Mouse (Mus musculus): Measurements from ENCODE around the gene Cabp7. TPM values are rescaled to one million over a fixed set of nuclear protein-coding genes. Genes with fewer than 3 reads are reported as not detected.
A peak's percentile ranks its signal among the peaks of the same experiment; 100 is the strongest.

Cabp7 gene
- polyA plus RNA-seq, 1 experiment from 2014 or later = 0.27 TPM

DNA sequence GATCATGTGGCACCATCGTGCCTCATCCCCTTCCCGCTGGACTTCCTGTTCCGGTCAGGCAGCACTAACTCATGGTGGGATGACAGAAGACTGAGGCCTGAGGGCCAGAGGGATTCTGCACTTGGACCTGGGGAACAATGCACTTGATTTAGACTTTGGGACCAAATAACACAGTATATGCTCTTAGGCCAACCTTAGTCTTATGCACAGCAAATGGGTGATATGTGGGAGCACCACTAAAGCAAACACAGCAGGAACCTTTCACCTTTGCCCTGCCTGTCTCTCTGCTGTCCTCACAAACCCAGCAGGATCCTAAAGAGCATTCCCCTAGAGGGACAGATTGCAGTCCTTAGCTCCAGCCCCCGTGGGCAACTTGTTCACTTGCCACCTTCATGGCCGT lies 5.8 kb downstream of the Cabp7 start:
- Histone ChIP-seq H3K4me3 (replicated peaks; ENCODE audit: low read length) (no peak overlapping the region), H3K9me3 (replicated peaks; ENCODE audit: control insufficient read depth, low read length) (no peaks in the 10 kb centered on the region), H3K27me3 (ENCODE audit: control insufficient read depth, insufficient read depth, low read length) (peaks cover 33% of the 10 kb centered on the region), H3K9ac (ENCODE audit: low read length) (no peak overlapping the region), H3K4me1 (ENCODE audit: control insufficient read depth, insufficient read depth, low read length) (peaks cover under 1% of the 10 kb centered on the region; the same call in 1 of the 2 replicates), H3K36me3 (ENCODE audit: control insufficient read depth, insufficient read depth, low read length) (no peaks in the 10 kb centered on the region), H3K27ac (ENCODE audit: low read length) (no peak overlapping the region), H3K4me2 (ENCODE audit: low read depth, low read length) (no peak overlapping the region)
- 56% methylated on average over 5 of the region's 5 CpGs for WGBS
- ATAC-seq (ENCODE audit: insufficient read depth, low FRiP score) = no peak

DNA sequence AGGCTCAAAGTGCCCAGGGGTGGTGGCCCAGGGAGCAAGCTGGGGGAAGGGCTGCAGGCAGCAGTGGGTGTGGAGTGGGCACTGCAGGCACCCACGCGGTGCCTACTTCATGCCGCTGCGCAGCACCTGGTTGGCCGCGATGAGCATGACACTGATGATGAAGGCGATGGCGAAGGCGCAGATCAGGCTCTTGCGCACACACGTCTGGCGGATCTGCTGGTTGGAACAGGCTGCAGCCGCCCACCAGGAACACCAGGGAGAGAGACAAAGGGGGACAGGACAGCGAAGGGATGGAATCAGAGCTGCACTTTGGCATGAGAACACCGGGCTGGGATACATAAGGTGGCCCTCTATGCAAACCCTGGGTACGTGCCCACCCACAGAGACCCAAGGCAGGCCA lies 7.9 kb downstream of the Cabp7 start:
- H3K4me1 ChIP-seq (ENCODE audit: control insufficient read depth, insufficient read depth, low read length) = no peaks in the 10 kb centered on the region
- H3K4me2 ChIP-seq (ENCODE audit: low read depth, low read length) = no peak overlapping the region
- WGBS = 91% methylated on average over 16 of the region's 16 CpGs
- H3K27me3 ChIP-seq (ENCODE audit: control insufficient read depth, insufficient read depth, low read length) = peaks cover 13% of the 10 kb centered on the region
- H3K27ac ChIP-seq (ENCODE audit: low read length) = no peak overlapping the region
- no peak overlapping the region for H3K4me3 ChIP-seq (replicated peaks; ENCODE audit: low read length)
- no peaks in the 10 kb centered on the region for H3K36me3 ChIP-seq (ENCODE audit: control insufficient read depth, insufficient read depth, low read length)
- no peaks in the 10 kb centered on the region for H3K9me3 ChIP-seq (replicated peaks; ENCODE audit: control insufficient read depth, low read length)
- H3K9ac ChIP-seq (ENCODE audit: low read length) = no peak overlapping the region
- ATAC-seq (ENCODE audit: insufficient read depth, low FRiP score) = no peak

DNA sequence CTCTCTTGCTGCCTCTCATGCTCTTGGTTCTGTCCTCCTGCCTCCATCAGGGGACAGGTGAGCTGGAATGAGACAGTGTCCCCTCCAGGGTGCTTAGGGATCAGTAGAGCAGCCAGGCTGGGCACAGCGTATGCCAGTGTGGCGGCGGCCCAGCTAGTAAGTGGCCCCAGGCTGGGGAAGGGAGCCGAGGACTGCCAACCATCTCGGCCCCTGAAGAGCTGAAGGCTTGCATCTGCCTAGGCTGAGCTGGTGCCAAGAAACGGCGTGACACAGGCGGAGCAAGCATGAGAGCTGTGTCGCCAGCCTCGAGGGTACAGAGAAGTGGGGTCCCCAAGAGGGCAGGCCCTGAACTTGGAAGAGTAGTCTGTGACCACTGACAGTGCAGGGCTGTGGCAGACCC lies 8.9 kb downstream of the Cabp7 start:
- no peaks in the 10 kb centered on the region for H3K9me3 ChIP-seq (replicated peaks; ENCODE audit: control insufficient read depth, low read length)
- no peak overlapping the region for H3K27ac ChIP-seq (ENCODE audit: low read length)
- no peak overlapping the region for H3K9ac ChIP-seq (ENCODE audit: low read length)
- no peaks in the 10 kb centered on the region for H3K36me3 ChIP-seq (ENCODE audit: control insufficient read depth, insufficient read depth, low read length)
- no peak for ATAC-seq (ENCODE audit: insufficient read depth, low FRiP score)
- H3K27me3 ChIP-seq (ENCODE audit: control insufficient read depth, insufficient read depth, low read length) = peaks cover 2% of the 10 kb centered on the region; the same call in 1 of the 2 replicates
- no peaks in the 10 kb centered on the region for H3K4me1 ChIP-seq (ENCODE audit: control insufficient read depth, insufficient read depth, low read length)
- 79% methylated on average over 10 of the region's 10 CpGs for WGBS
- no peak overlapping the region for H3K4me3 ChIP-seq (replicated peaks; ENCODE audit: low read length)
- no peak overlapping the region for H3K4me2 ChIP-seq (ENCODE audit: low read depth, low read length)

DNA sequence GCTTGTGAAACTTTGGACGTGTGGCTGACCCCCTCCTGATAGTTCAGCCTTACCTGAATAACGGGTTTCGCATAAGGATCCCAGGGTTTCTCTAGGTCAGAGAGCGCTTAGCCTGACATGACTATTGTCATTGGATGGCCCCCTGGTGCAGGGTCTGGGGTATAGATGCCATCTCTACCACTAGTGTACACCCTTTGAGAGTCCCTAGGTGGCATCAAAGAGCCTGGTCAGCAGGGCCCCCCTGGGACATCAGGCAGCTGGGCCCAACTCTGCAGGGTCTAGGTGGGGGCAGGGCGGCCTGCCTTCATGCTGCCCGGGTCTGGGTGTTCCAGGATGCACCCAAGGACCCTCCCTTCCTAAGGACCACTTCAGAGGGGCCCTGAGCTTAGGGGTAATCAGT lies 10.2 kb downstream of the Cabp7 start:
- ATAC-seq (ENCODE audit: insufficient read depth, low FRiP score) = no peak
- no peak overlapping the region for H3K9ac ChIP-seq (ENCODE audit: low read length)
- 60% methylated on average over 6 of the region's 6 CpGs for WGBS
- H3K27me3 ChIP-seq (ENCODE audit: control insufficient read depth, insufficient read depth, low read length) = no peaks in the 10 kb centered on the region
- no peaks in the 10 kb centered on the region for H3K9me3 ChIP-seq (replicated peaks; ENCODE audit: control insufficient read depth, low read length)
- H3K27ac ChIP-seq (ENCODE audit: low read length) = no peak overlapping the region
- no peak overlapping the region for H3K4me2 ChIP-seq (ENCODE audit: low read depth, low read length)
- H3K4me1 ChIP-seq (ENCODE audit: control insufficient read depth, insufficient read depth, low read length) = no peaks in the 10 kb centered on the region
- no peaks in the 10 kb centered on the region for H3K36me3 ChIP-seq (ENCODE audit: control insufficient read depth, insufficient read depth, low read length)
- H3K4me3 ChIP-seq (replicated peaks; ENCODE audit: low read length) = no peak overlapping the region

DNA sequence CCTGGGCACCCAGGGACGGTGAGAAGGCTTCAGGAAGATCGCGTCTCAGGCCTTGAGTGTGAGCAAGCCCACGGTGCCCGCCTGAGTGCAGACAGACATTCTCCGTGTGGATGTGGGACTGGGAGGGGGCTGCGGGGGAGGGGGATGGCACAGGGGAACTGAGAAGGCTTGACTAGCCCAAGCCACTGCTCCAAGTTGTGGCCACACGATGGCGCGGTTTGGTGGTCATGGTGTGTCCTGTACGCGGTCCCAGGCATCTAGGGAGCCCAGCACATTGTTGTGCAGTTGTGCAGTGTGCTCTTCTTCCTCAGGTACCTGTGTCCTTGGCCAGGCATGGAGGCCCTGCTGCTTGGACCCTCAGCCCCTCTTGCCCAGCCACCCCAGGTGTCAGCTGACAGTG lies 12.4 kb downstream of the Cabp7 start:
- 40% methylated on average over 12 of the region's 12 CpGs for WGBS
- Histone ChIP-seq H3K27ac (ENCODE audit: low read length) (no peak overlapping the region), H3K9ac (ENCODE audit: low read length) (no peak overlapping the region), H3K4me2 (ENCODE audit: low read depth, low read length) (no peak overlapping the region), H3K9me3 (replicated peaks; ENCODE audit: control insufficient read depth, low read length) (no peaks in the 10 kb centered on the region), H3K4me3 (replicated peaks; ENCODE audit: low read length) (no peak overlapping the region), H3K36me3 (ENCODE audit: control insufficient read depth, insufficient read depth, low read length) (no peaks in the 10 kb centered on the region), H3K4me1 (ENCODE audit: control insufficient read depth, insufficient read depth, low read length) (peaks cover 9% of the 10 kb centered on the region; the same call in 1 of the 2 replicates), H3K27me3 (ENCODE audit: control insufficient read depth, insufficient read depth, low read length) (no peaks in the 10 kb centered on the region)
- ATAC-seq (ENCODE audit: insufficient read depth, low FRiP score) = no peak

DNA sequence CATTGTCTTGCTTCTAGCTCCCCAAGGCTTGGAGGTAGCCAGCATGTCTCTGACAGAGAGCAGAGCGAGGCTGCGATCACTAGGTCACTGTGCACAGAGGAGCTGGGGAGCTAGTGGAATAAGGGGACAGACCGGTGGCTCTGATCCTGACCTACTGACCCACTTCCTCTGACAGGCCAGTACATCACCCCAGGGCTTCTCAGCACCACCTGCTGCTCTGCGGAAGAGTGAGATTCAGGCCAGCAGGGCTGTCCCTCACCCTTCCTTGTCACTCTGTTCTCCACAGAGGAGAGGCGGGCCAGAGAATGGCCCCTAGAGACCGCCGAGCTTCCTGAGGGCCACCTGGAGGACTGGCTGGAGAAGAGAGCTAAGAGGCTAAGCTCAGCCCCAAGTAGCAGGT lies 14.8 kb downstream of the Cabp7 start:
- WGBS = 68% methylated on average over 7 of the region's 7 CpGs
- Histone ChIP-seq H3K4me1 (ENCODE audit: control insufficient read depth, insufficient read depth, low read length) (peaks cover 9% of the 10 kb centered on the region; the same call in 1 of the 2 replicates), H3K9me3 (replicated peaks; ENCODE audit: control insufficient read depth, low read length) (no peaks in the 10 kb centered on the region), H3K27me3 (ENCODE audit: control insufficient read depth, insufficient read depth, low read length) (no peaks in the 10 kb centered on the region), H3K9ac (ENCODE audit: low read length) (no peak overlapping the region), H3K4me2 (ENCODE audit: low read depth, low read length) (no peak overlapping the region), H3K4me3 (replicated peaks; ENCODE audit: low read length) (no peak overlapping the region), H3K27ac (ENCODE audit: low read length) (no peak overlapping the region), H3K36me3 (ENCODE audit: control insufficient read depth, insufficient read depth, low read length) (no peaks in the 10 kb centered on the region)
- no peak for ATAC-seq (ENCODE audit: insufficient read depth, low FRiP score)

DNA sequence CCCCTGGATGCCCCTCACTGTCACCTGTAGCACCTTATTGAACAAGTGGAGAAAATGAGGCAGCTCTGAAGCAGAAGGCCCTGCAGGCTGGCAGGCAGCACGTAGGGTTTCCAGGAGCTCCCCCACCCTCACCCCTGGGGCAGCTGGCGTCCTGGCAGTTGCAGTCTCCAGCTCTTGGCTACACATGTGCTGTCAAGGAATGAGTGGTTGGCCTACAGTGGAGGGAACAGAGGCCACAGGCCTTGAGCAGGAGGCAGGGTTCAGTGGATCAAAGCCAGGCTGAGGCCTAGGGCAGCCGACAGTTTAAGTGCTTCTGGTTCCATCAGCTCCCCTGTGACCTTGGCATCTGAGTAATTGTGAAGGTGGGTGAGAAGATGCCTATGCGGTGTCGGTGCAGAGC lies 15.7 kb downstream of the Cabp7 start:
- no peaks in the 10 kb centered on the region for H3K36me3 ChIP-seq (ENCODE audit: control insufficient read depth, insufficient read depth, low read length)
- H3K27ac ChIP-seq (ENCODE audit: low read length) = no peak overlapping the region; the same call in 1 of the 2 replicates
- H3K9ac ChIP-seq (ENCODE audit: low read length) = no peak overlapping the region
- no peak for ATAC-seq (ENCODE audit: insufficient read depth, low FRiP score)
- peaks cover 9% of the 10 kb centered on the region; the same call in 1 of the 2 replicates for H3K4me1 ChIP-seq (ENCODE audit: control insufficient read depth, insufficient read depth, low read length)
- no peak overlapping the region for H3K4me2 ChIP-seq (ENCODE audit: low read depth, low read length)
- no peaks in the 10 kb centered on the region for H3K27me3 ChIP-seq (ENCODE audit: control insufficient read depth, insufficient read depth, low read length)
- H3K9me3 ChIP-seq (replicated peaks; ENCODE audit: control insufficient read depth, low read length) = no peaks in the 10 kb centered on the region
- 69% methylated on average over 5 of the region's 5 CpGs for WGBS
- no peak overlapping the region for H3K4me3 ChIP-seq (replicated peaks; ENCODE audit: low read length)

DNA sequence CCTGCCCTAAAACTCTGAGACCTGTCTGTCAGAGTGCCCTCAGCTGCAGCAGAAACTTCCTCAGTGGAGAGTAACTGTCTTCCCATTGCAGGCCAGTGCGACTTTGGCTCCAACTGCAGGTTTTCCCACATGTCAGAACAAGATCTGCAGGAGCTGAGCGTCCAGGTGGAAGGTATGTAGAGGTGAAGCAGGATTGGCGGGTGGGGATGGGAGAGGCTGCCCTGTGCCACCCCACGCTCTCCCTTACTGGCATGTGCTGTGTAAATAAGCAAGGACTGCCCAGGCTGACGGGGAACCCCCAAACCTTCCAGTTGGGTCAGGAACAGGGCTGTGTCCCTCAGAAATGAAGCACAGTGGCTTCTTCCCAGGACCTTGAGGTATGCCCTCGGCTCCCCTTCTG lies 16.5 kb downstream of the Cabp7 start:
- Histone ChIP-seq H3K9ac (ENCODE audit: low read length) (peak overlapping the region; percentile 2; the same call in 1 of the 2 replicates), H3K4me1 (ENCODE audit: control insufficient read depth, insufficient read depth, low read length) (peaks cover 9% of the 10 kb centered on the region; the same call in 1 of the 2 replicates), H3K4me3 (replicated peaks; ENCODE audit: low read length) (no peak overlapping the region), H3K27ac (ENCODE audit: low read length) (peak overlapping the region; percentile 80), H3K9me3 (replicated peaks; ENCODE audit: control insufficient read depth, low read length) (no peaks in the 10 kb centered on the region), H3K36me3 (ENCODE audit: control insufficient read depth, insufficient read depth, low read length) (no peaks in the 10 kb centered on the region), H3K27me3 (ENCODE audit: control insufficient read depth, insufficient read depth, low read length) (no peaks in the 10 kb centered on the region), H3K4me2 (ENCODE audit: low read depth, low read length) (peak overlapping the region; percentile 11; the same call in 1 of the 2 replicates)
- 50% methylated on average over 6 of the region's 6 CpGs for WGBS
- peak; percentile 83 for ATAC-seq (ENCODE audit: insufficient read depth, low FRiP score)

DNA sequence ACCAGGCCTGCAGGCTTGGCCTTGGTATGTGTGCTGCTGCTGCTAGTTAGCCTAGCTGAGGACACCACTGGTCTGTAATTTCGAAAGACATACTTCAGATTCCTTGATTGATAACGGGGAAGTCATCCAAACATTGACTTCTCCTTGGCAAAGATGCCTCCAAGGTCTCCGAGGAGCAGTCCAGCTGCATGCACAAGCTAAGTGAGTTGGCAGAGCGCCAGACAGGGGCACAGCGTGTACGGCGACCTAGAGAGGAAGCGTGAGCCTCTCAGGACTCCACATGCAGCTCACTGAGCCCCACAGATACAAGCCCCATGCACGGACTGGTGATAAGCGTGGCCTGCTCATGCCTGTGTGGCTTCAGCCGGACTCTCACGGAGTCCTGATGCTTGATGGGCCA lies 17.0 kb downstream of the Cabp7 start:
- WGBS = 37% methylated on average over 12 of the region's 12 CpGs
- Histone ChIP-seq H3K27ac (ENCODE audit: low read length) (peak overlapping the region; percentile 80), H3K9ac (ENCODE audit: low read length) (peak overlapping the region; percentile 2; the same call in 1 of the 2 replicates), H3K27me3 (ENCODE audit: control insufficient read depth, insufficient read depth, low read length) (no peaks in the 10 kb centered on the region), H3K36me3 (ENCODE audit: control insufficient read depth, insufficient read depth, low read length) (no peaks in the 10 kb centered on the region), H3K4me2 (ENCODE audit: low read depth, low read length) (peak overlapping the region; percentile 11; the same call in 1 of the 2 replicates), H3K4me3 (replicated peaks; ENCODE audit: low read length) (no peak overlapping the region), H3K9me3 (replicated peaks; ENCODE audit: control insufficient read depth, low read length) (no peaks in the 10 kb centered on the region), H3K4me1 (ENCODE audit: control insufficient read depth, insufficient read depth, low read length) (peaks cover 9% of the 10 kb centered on the region; the same call in 1 of the 2 replicates)
- 0 out of 2 replicates have a peak, but pooled peaks have one; percentile 23 for ATAC-seq (ENCODE audit: insufficient read depth, low FRiP score)
